Mouse (Mus musculus) cortical plate, adult 2 months (tissue): ENCODE measurements around the gene Lrrc20. TPM values are rescaled to one million over a fixed set of nuclear protein-coding genes. Genes with fewer than 3 reads are reported as not detected.

Experiments used
- H3K27ac ChIP-seq: fragments of 200-500 bp; 2 replicates; pipeline ENCODE4 v1.5.1; 2012; ENCODE audit warnings: low read length, control low read depth, inconsistent platforms; ENCODE audit not compliant: insufficient read depth
- H3K4me1 ChIP-seq: fragments of 200-500 bp; 2 replicates; pipeline ENCODE4 v1.6.1; 2011; ENCODE audit warnings: low read length; ENCODE audit not compliant: control insufficient read depth, insufficient read depth
- H3K4me3 ChIP-seq: fragments of 200-500 bp; 2 replicates; pipeline ENCODE4 v1.5.1; 2011; ENCODE audit warnings: mild to moderate bottlenecking, low read length, control low read depth; ENCODE audit not compliant: insufficient read depth
- CTCF ChIP-seq: fragments of 200-500 bp; IDR thresholded peaks from 2 replicates; pipeline ENCODE4 v1.5.1; 2011; ENCODE audit warnings: mild to moderate bottlenecking, control low read depth, low read length; ENCODE audit not compliant: insufficient read depth; ENCODE audit errors: extremely low read depth
- POLR2A ChIP-seq: fragments of 200-500 bp; IDR thresholded peaks from 2 replicates; pipeline ENCODE4 v1.6.1; 2011; ENCODE audit warnings: mild to moderate bottlenecking, low read length, control low read depth; ENCODE audit not compliant: insufficient read depth; ENCODE audit errors: extremely low read depth
- polyA plus RNA-seq: library from polyadenylated mRNA; depleted of rRNA; stranded (reverse); fragments of >200 nt; gene quantifications from 2 replicates; pipeline ENCODE4 v1.2.3, GENCODE M21; 2012

Lrrc20 gene
- polyA plus RNA-seq, 1 experiment: 22.8 TPM

GRCm38 (mm10) chr10:61486551-61487339 lies 11.1 kb downstream of the Lrrc20 start:
- TF ChIP-seq CTCF (no peak), POLR2A (no peak)
- no peak overlapping the region for H3K27ac ChIP-seq

GRCm38 (mm10) chr10:61488522-61489110 lies 13.0 kb downstream of the Lrrc20 start:
- TF ChIP-seq CTCF (no peak), POLR2A (no peak)
- no peaks in the 10 kb centered on the region for H3K4me1 ChIP-seq
- no peak overlapping the region for H3K27ac ChIP-seq
- no peak overlapping the region for H3K4me3 ChIP-seq

More at GRCm38 (mm10) chr10:61486551-61487339, 11.1 kb downstream of the Lrrc20 start:
- Histone ChIP-seq H3K4me1 (no peaks in the 10 kb centered on the region), H3K4me3 (no peak overlapping the region)

GRCm38 (mm10) chr10:61491573-61491972 lies 16.0 kb downstream of the Lrrc20 start:
- no peak for TF ChIP-seq POLR2A
- no peak for TF ChIP-seq CTCF
- no peak overlapping the region for H3K4me3 ChIP-seq
- no peak overlapping the region for H3K27ac ChIP-seq
- no peaks in the 10 kb centered on the region for H3K4me1 ChIP-seq

GRCm38 (mm10) chr10:61492040-61492439 lies 16.4 kb downstream of the Lrrc20 start:
- Histone ChIP-seq H3K27ac (no peak overlapping the region), H3K4me3 (no peak overlapping the region), H3K4me1 (no peaks in the 10 kb centered on the region)
- TF ChIP-seq POLR2A: no peak
- TF ChIP-seq CTCF: peak; percentile 90

GRCm38 (mm10) chr10:61495461-61495860 lies 19.9 kb downstream of the Lrrc20 start:
- no peak overlapping the region for H3K4me3 ChIP-seq
- H3K27ac ChIP-seq: no peak overlapping the region
- no peak for TF ChIP-seq CTCF
- no peak for TF ChIP-seq POLR2A
- H3K4me1 ChIP-seq: no peaks in the 10 kb centered on the region

- no peak overlapping the region for H3K4me3 ChIP-seq
- H3K4me1 ChIP-seq: no peaks in the 10 kb centered on the region
- no peak for TF ChIP-seq CTCF
- H3K27ac ChIP-seq: no peak overlapping the region
Observed at GRCm38 (mm10) chr10:61496231-61496630, 20.6 kb downstream of the Lrrc20 start.

GRCm38 (mm10) chr10:61499505-61500466 lies 24.2 kb downstream of the Lrrc20 start:
- Histone ChIP-seq H3K4me1 (no peaks in the 10 kb centered on the region), H3K27ac (no peak overlapping the region), H3K4me3 (no peak overlapping the region)
- no peak for TF ChIP-seq CTCF
- no peak for TF ChIP-seq POLR2A

- H3K27ac ChIP-seq: no peak overlapping the region
- no peak overlapping the region for H3K4me3 ChIP-seq
- TF ChIP-seq CTCF: no peak
- no peak for TF ChIP-seq POLR2A
- H3K4me1 ChIP-seq: no peaks in the 10 kb centered on the region
Observed at GRCm38 (mm10) chr10:61500756-61501155, 25.2 kb downstream of the Lrrc20 start.

- TF ChIP-seq POLR2A (no peak), CTCF (no peak)
- Histone ChIP-seq H3K4me3 (no peak overlapping the region), H3K27ac (no peak overlapping the region), H3K4me1 (no peaks in the 10 kb centered on the region)
Observed at GRCm38 (mm10) chr10:61504073-61504472, 28.5 kb downstream of the Lrrc20 start.
